Mouse (Mus musculus) liver, postnatal 0 days (tissue): Measurements from ENCODE around the gene Olfr839-ps1. TPM values are rescaled to one million over a fixed set of nuclear protein-coding genes. Genes with fewer than 3 reads are reported as not detected.

Experiments
- ATAC-seq: fragments of 200-750 bp; cut with Nextera tagmentation; 2 replicates; pipeline ENCODE4 v1.8.0; 2017; ENCODE audit warnings: mild to moderate bottlenecking, moderate library complexity
- DNase-seq: peaks from one replicate; pipeline ENCODE4 v3.0.0-alpha.2; 2016
- H3K27ac ChIP-seq: fragments of 300-500 bp; sonication (generic); 2 replicates; pipeline ENCODE4 v1.5.1; 2014; ENCODE audit warnings: antibody characterized with exemption, moderate library complexity, mild to moderate bottlenecking, low read depth
- H3K27me3 ChIP-seq: fragments of 300-500 bp; sonication (generic); 2 replicates; pipeline ENCODE4 v1.6.1; 2014; ENCODE audit warnings: low read length, control low read depth, mixed read lengths; ENCODE audit not compliant: insufficient read depth
- H3K36me3 ChIP-seq: fragments of 300-500 bp; sonication (generic); replicated peaks from 2 replicates; pipeline ENCODE4 v1.6.1; 2014; ENCODE audit warnings: mild to moderate bottlenecking, control low read depth, low read length, moderate library complexity, mixed read lengths; ENCODE audit not compliant: insufficient read depth
- H3K4me1 ChIP-seq: fragments of 300-500 bp; sonication (generic); 2 replicates; pipeline ENCODE4 v1.6.1; 2014; ENCODE audit warnings: antibody characterized with exemption, mild to moderate bottlenecking, control low read depth; ENCODE audit not compliant: insufficient read depth
- H3K4me2 ChIP-seq: fragments of 300-500 bp; sonication (generic); 2 replicates; pipeline ENCODE4 v1.6.1; 2014; ENCODE audit warnings: low read depth, mild to moderate bottlenecking, low read length, moderate library complexity, mixed read lengths
- H3K4me3 ChIP-seq: fragments of 300-500 bp; sonication (generic); 2 replicates; pipeline ENCODE4 v1.5.1; 2014; ENCODE audit warnings: low read depth, low read length
- H3K9ac ChIP-seq: fragments of 300-500 bp; sonication (generic); replicated peaks from 2 replicates; pipeline ENCODE4 v1.6.1; 2014; ENCODE audit warnings: mild to moderate bottlenecking, moderate library complexity
- H3K9me3 ChIP-seq: fragments of 300-500 bp; sonication (generic); 2 replicates; pipeline ENCODE4 v1.6.1; 2016; ENCODE audit warnings: mild to moderate bottlenecking, control low read depth, low read length, mixed read lengths
- CTCF ChIP-seq: sonication (generic); IDR thresholded peaks from 2 replicates; pipeline ENCODE4 v1.5.1; 2016; ENCODE audit warnings: antibody characterized with exemption, low read depth
- EP300 ChIP-seq: IDR thresholded peaks from 2 replicates; pipeline ENCODE4 v1.6.1; 2016; ENCODE audit warnings: antibody characterized with exemption, low read depth, mild to moderate bottlenecking
- WGBS: fragments of 180-500 bp; shearing (Covaris S2); extraction: QIAGEN DNeasy Blood & Tissue Kit; methylation state at CpG from one replicate; pipeline ENCODE4 v1.1.7; 2014; ENCODE audit not compliant: insufficient replicate concordance; 5-methylcytosine and 5-hydroxymethylcytosine counted together
- polyA plus RNA-seq: library from polyadenylated mRNA; unstranded; fragments of >200 nt; fragmentation: Nextera tagmentation; extraction: Ambion mirVana; gene quantifications from 2 replicates; pipeline ENCODE4 v1.2.1, GENCODE M21; 2015

Gene Olfr839-ps1
- polyA plus RNA-seq = not detected in 2 replicates

GRCm38 (mm10) chr9:19177212-19177611 is at the start of gene Olfr839-ps1:
TSS of gene Olfr839-ps1 (minus strand) at chr9:19177312.
- H3K4me1 ChIP-seq = no peaks in the 10 kb centered on the region
- TF ChIP-seq EP300 (no peak), CTCF (no peak)
- no peak for ATAC-seq
- H3K36me3 ChIP-seq = no peaks in the 10 kb centered on the region
- H3K27ac ChIP-seq = no peak within 1 kb of the TSS
- H3K9me3 ChIP-seq = peaks cover 3% of the 10 kb centered on the region; the same call in 1 of the 2 replicates
- H3K4me2 ChIP-seq = no peak within 1 kb of the TSS
- no peak within 1 kb of the TSS for H3K9ac ChIP-seq
- 70% methylated on average over 1 of the region's 1 CpGs for WGBS
- no peak for DNase-seq
- no peaks in the 10 kb centered on the region for H3K27me3 ChIP-seq
- H3K4me3 ChIP-seq = no peak within 1 kb of the TSS

- Histone ChIP-seq H3K27ac (no peak within 1 kb of the TSS), H3K36me3 (no peaks in the 10 kb centered on the region), H3K27me3 (no peaks in the 10 kb centered on the region), H3K4me3 (no peak within 1 kb of the TSS), H3K9ac (no peak within 1 kb of the TSS), H3K4me2 (no peak within 1 kb of the TSS), H3K9me3 (no peaks in the 10 kb centered on the region), H3K4me1 (no peaks in the 10 kb centered on the region)
- TF ChIP-seq EP300 = no peak
- 66% methylated on average over 1 of the region's 1 CpGs for WGBS
- DNase-seq = no peak
- ATAC-seq = no peak
Observed at GRCm38 (mm10) chr9:19136017-19136416, 41.1 kb downstream of the Olfr839-ps1 start, which contains the start of gene Olfr837. TSS of gene Olfr837 (plus strand) at chr9:19136317.

GRCm38 (mm10) chr9:19120082-19120481 is 57.0 kb downstream of the Olfr839-ps1 start, which contains the start of gene Olfr836:
TSS of gene Olfr836 (plus strand) at chr9:19120382.
- no peak within 1 kb of the TSS for H3K4me2 ChIP-seq
- ATAC-seq = no peak
- H3K9ac ChIP-seq = no peak within 1 kb of the TSS
- H3K36me3 ChIP-seq = no peaks in the 10 kb centered on the region
- H3K27me3 ChIP-seq = no peaks in the 10 kb centered on the region
- H3K9me3 ChIP-seq = no peaks in the 10 kb centered on the region
- no peaks in the 10 kb centered on the region for H3K4me1 ChIP-seq
- TF ChIP-seq EP300 (no peak), CTCF (no peak)
- no peak within 1 kb of the TSS for H3K4me3 ChIP-seq
- DNase-seq = no peak
- no peak within 1 kb of the TSS for H3K27ac ChIP-seq

Other genes starting within 250 kb of the Olfr839-ps1 start
- gene Olfr832, start 240.2 kb downstream of the Olfr839-ps1 start, polyA plus RNA-seq = not detected in 2 replicates
- gene Olfr834, start 189.3 kb downstream of the Olfr839-ps1 start, polyA plus RNA-seq = not detected in 2 replicates
- gene Olfr835, start 144.6 kb downstream of the Olfr839-ps1 start, polyA plus RNA-seq = not detected in 2 replicates
- not detected in 2 replicates for gene Olfr836, start 56.9 kb downstream of the Olfr839-ps1 start, polyA plus RNA-seq
- gene Olfr837, start 41.0 kb downstream of the Olfr839-ps1 start, polyA plus RNA-seq = not detected in 2 replicates
- not detected in 2 replicates for gene Olfr843, start 74.7 kb upstream of the Olfr839-ps1 start, polyA plus RNA-seq
- gene Olfr844, start 139.0 kb upstream of the Olfr839-ps1 start, polyA plus RNA-seq = not detected in 2 replicates
- not detected in 2 replicates for gene Olfr845, start 159.1 kb upstream of the Olfr839-ps1 start, polyA plus RNA-seq
- gene Olfr846, start 186.7 kb upstream of the Olfr839-ps1 start, polyA plus RNA-seq = not detected in 2 replicates
- gene Olfr847, start 201.4 kb upstream of the Olfr839-ps1 start, polyA plus RNA-seq = not detected in 2 replicates